Mouse (Mus musculus) layer of hippocampus, adult 2 months (tissue): ENCODE data around the gene Nap1l1. TPM values are rescaled to one million over a fixed set of nuclear protein-coding genes. Genes with fewer than 3 reads are reported as not detected.
"Not testable (repeated sequence)": the region's sequence is repeated elsewhere in the genome, so short reads cannot be mapped to it uniquely, and the experiment has no call there.

Source experiments
- DNase-seq, 2 experiments: peaks; one replicate each; pipeline ENCODE4 v3.0.0; 2022; ENCODE audit warnings: low spot score in 2 of 2
- H3K27ac ChIP-seq: fragments of 200-600 bp; 2 replicates; pipeline ENCODE4 v1.8.1; 2022
- H3K4me3 ChIP-seq: fragments of 200-600 bp; 2 replicates; pipeline ENCODE4 v1.8.1; 2022; ENCODE audit warnings: mild to moderate bottlenecking
- CTCF ChIP-seq: fragments of 200-600 bp; conservative IDR thresholded peaks from 2 replicates; pipeline ENCODE4 v1.8.1; 2022; ENCODE audit warnings: antibody characterized with exemption, mild to moderate bottlenecking, moderate library complexity
- long read RNA-seq, 2 experiments: library from polyadenylated mRNA; stranded (forward); transcript quantifications; one replicate each; pipeline ENCODE4 v2.0.0; 2021; ENCODE audit warnings: borderline mapping rate in 2 of 2
- total RNA-seq, 2 experiments: library from RNA; stranded (reverse); gene quantifications; 2 replicates each; pipeline ENCODE4 v1.2.3; 2021

Gene Nap1l1
- 100 to 1,000 TPM; 157 to 162 TPM for total RNA-seq
- long read RNA-seq, experiment 1, transcript Nap1l1-205 (13 exons, 1,365 nt) = minor isoform, 13 of 84 reads
- long read RNA-seq, experiment 1, transcript Nap1l1-202 (15 exons, 1,350 nt) = major isoform, 32 of 84 reads
- long read RNA-seq, experiment 1, partial matches to known transcripts = 13 of 84 reads
- long read RNA-seq, experiment 1, other reads (novel, unspliced or antisense) = 19 of 84 reads
- long read RNA-seq, experiment 2, transcript Nap1l1-207 (14 exons, 1,512 nt) = minor isoform, 5 of 110 reads
- long read RNA-seq, experiment 2, transcript Nap1l1-205 (13 exons, 1,365 nt) = minor isoform, 9 of 110 reads
- long read RNA-seq, experiment 2, transcript Nap1l1-202 (15 exons, 1,350 nt) = major isoform, 49 of 110 reads
- long read RNA-seq, experiment 2, transcript Nap1l1-201 (16 exons, 1,486 nt) = minor isoform, 8 of 110 reads
- long read RNA-seq, experiment 2, partial matches to known transcripts = 9 of 110 reads
- long read RNA-seq, experiment 2, other reads (novel, unspliced or antisense) = 30 of 110 reads

DNA sequence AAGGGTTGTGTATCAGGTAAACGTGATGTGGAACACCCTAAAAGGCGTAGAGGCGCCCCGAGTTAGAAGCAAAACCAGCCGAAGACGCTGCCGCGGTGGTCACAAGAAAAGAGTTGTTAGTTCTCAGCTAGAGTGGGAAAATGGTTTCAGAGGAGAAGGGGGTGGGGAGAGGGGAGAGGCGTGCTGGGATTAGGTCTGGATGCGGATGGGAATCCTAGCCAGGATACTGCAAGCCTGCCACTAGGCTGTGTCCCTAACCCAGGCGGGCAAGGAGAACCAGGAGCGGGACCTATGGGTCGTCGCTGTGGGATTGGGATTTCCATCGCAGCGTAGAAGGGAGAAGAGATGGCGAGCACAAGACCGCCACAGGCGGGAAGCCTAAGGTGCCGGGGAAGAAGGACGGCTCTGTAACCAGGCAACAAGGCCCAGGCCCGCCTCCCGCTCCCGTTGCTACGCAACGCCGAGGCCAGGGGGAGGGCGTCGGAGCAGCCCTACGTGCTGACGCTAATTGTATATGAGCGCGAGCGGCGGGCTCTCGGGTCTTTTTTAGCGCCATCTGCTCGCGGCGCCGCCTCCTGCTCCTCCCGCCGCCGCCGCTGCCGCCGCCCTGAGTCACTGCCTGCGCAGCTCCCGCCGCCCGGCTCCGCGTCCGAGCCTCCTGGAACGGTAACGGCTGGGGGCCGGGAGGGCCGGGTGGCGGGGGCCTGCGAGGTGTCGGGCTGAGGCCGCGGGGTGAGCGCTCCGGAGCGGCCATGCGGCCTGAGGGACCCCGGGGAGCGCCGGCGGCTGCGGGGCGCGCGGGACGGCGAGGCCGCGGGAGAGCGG, at the start of gene Nap1l1:
Gene Nap1l1, plus strand, starts transcription at position 538 of the 825 bp plus-strand sequence.
- TF ChIP-seq CTCF = peak; percentile 17; the same call in 1 of the 2 replicates
- Histone ChIP-seq H3K4me3 (peak within 1 kb of the TSS; percentile 72), H3K27ac (peak within 1 kb of the TSS; percentile 98)
- DNase-seq = peak; percentile 99

- no peak overlapping the region for H3K4me3 ChIP-seq
- DNase-seq = no peak
- no peak overlapping the region for H3K27ac ChIP-seq
- no peak for TF ChIP-seq CTCF
These were observed 46.5 kb upstream of the Nap1l1 start for GRCm38 (mm10) chr10:111426491-111426890.

GRCm38 (mm10) chr10:111433502-111433901, 39.5 kb upstream of the Nap1l1 start:
- H3K4me3 ChIP-seq = no peak overlapping the region
- TF ChIP-seq CTCF = no peak
- DNase-seq = no peak
- H3K27ac ChIP-seq = no peak overlapping the region

GRCm38 (mm10) chr10:111441034-111441440, 32.0 kb upstream of the Nap1l1 start:
- DNase-seq = no peak
- Histone ChIP-seq H3K27ac (no peak overlapping the region), H3K4me3 (no peak overlapping the region)
- TF ChIP-seq CTCF = no peak

DNA sequence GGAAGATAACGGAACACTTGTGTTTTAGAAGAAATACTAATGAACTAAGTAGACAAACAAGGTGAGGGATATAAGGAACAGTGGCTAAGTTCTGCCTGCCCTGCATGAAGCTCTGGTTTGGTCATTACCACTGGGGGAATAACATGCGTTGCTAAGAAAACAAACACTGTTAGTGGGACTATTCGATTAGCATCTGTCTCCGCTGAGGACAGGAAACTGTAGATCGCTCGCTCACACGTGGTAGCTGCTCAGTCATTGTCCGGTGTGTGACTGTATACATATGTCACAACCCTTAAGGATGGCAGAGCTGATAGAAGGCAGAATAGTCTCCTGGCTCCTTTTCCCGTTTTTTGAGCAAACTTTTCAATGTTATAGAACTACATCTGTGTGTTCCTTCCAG, 28.8 kb upstream of the Nap1l1 start:
- Histone ChIP-seq H3K4me3 (no peak overlapping the region), H3K27ac (no peak overlapping the region)
- no peak for TF ChIP-seq CTCF
- no peak for DNase-seq

DNA sequence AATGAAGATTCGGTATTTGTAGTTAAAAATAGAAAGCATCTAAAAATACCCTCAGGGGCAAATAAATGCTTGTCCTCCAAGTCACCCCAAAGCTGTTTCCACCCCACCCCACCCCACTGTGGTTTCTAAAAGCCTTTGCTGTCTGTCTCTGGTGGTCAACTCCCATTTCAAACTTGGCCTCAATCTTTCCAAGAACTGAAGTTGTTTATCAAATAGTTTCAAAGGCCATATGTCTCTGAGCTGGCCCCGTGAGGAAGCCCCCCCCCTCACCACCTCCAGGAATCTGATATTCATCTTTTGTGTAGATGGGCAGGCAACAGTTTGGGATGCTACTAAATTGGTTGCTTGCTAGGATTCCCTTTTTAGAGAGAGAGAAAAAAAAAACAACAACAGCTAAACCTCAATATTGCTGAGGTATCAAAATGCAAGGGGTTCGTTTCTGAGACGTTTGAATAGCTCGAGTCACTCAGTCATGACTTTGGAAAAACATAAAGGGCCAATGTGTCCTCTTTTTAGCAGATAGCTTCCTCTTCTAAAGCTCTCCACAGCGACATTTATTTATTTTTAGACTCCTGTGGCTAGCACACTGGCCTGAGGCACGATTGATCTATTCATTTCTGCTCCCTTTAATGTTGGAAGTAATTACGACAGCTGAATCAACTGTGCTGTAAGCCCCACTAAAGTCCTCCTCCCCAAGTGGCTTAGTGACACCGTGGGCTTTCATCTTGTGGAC, 26.9 kb upstream of the Nap1l1 start:
- H3K4me3 ChIP-seq = no peak overlapping the region
- DNase-seq = no peak
- TF ChIP-seq CTCF = no peak
- H3K27ac ChIP-seq = no peak overlapping the region

- not testable (repeated sequence) for H3K4me3 ChIP-seq, H3K27ac ChIP-seq, DNase-seq
These were observed 26.4 kb upstream of the Nap1l1 start for GRCm38 (mm10) chr10:111446672-111447008.

DNA sequence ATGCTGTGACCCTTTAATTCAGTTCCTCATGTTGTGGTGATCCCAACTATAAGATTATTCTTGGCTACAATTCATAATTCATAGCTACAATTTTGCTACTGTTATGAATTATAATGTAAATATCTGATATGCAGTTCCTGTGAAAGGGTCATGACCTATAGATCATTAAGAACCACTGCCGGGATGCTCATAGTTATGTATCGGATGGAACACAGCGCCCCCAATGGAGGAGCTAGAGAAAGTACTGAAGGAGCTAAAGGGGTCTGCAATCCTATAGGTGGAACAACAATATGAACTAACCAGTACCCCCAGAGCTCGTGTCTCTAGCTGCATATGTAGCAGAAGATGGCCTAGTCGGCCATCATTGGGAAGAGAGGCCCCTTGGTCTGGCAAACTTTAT, 23.4 kb upstream of the Nap1l1 start:
- H3K27ac ChIP-seq, H3K4me3 ChIP-seq, DNase-seq: not testable (repeated sequence)
- TF ChIP-seq CTCF = peak; percentile 19

GRCm38 (mm10) chr10:111451683-111452322, 21.2 kb upstream of the Nap1l1 start:
- no peak overlapping the region for H3K4me3 ChIP-seq
- H3K27ac ChIP-seq = no peak overlapping the region
- no peak for DNase-seq
- no peak for TF ChIP-seq CTCF

GRCm38 (mm10) chr10:111452426-111452825, 20.6 kb upstream of the Nap1l1 start:
- H3K27ac ChIP-seq = no peak overlapping the region
- DNase-seq = no peak
- TF ChIP-seq CTCF = no peak

DNA sequence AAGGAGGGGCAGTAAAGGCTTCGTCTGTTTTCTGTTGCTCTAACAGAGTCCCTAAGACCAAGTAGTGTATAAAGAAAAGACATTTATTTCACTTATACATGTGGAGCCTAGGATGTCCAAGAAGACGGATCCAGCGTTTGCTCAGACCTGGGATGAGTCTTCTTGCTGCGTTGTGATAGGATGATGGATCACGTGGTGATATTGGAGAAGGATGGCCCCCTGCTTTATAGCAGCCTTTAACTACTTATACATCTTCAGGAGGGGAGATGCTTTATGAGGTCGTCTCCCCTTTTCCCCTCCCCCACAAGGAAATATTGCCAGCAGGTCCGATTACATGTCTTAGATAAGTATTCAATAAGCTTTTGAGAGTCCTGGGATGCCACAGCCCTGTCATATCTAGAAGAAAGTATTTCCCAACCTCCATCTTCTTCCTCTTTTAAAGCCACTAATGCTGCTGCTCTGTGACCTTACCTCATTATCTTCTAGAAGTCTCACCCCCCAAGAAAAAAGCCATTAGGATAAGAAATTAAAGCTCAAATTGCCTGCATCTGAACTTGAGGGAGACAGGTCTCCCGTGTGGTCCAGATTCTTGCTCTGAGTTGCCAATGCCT, 18.2 kb upstream of the Nap1l1 start:
- no peak for DNase-seq
- Histone ChIP-seq H3K4me3 (no peak overlapping the region), H3K27ac (no peak overlapping the region)
- TF ChIP-seq CTCF = no peak

More at GRCm38 (mm10) chr10:111452426-111452825, 20.6 kb upstream of the Nap1l1 start:
- no peak overlapping the region for H3K4me3 ChIP-seq

DNA sequence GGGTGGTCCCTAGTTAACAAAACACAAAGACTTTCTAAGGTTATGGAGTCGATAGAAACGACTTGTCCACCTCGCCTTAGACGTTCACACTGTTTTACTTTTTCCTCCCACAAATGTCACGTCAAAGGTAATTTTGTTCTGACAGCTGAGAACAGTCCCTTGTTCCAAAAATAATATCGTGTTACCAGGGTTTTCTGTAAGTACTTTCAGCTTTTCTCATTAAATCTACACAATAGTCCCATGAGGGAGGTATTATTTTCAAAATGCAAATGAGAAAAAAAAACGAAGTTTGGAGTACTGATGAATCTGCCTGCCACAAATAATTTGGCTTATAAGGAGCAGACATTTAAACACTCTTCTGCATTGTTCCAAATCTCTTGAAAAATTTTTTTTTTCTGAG, 14.9 kb upstream of the Nap1l1 start:
- no peak for TF ChIP-seq CTCF

More for the DNA sequence above, 14.9 kb upstream of the Nap1l1 start:
- H3K27ac ChIP-seq = no peak overlapping the region
- no peak for DNase-seq
- H3K4me3 ChIP-seq = no peak overlapping the region
